Comparison of ENCODE assay signal across 7 mouse cellular contexts in genomic region chr6:29649494-29650169, GRCm38 (mm10). TPM values are rescaled to one million over a fixed set of nuclear protein-coding genes. Genes with fewer than 3 reads are reported as not detected.
DNase-seq lines count a peak whose midpoint lies in the region; ATAC-seq lines count a peak whose summit lies in the region.

No protein-coding gene starts in this region.

- no peaks in the 10 kb centered on the region for H3K27me3 ChIP-seq in forebrain, embryonic 14.5 days (replicated peaks; ENCODE audit: control insufficient read depth, insufficient read depth, low read length)
- H3K27me3 ChIP-seq in hindbrain, embryonic 14.5 days (ENCODE audit: control insufficient read depth, insufficient read depth, low read length) = no peaks in the 10 kb centered on the region

- no peak overlapping the region for H3K4me3 ChIP-seq in forebrain, embryonic 14.5 days (ENCODE audit: low read depth, low read length)
- no peak overlapping the region for H3K4me3 ChIP-seq in hindbrain, embryonic 14.5 days (replicated peaks; ENCODE audit: low read length)

- no peak overlapping the region for H3K27ac ChIP-seq in forebrain, embryonic 14.5 days (ENCODE audit: low read depth, low read length)
- no peak overlapping the region for H3K27ac ChIP-seq in hindbrain, embryonic 14.5 days

- H3K4me2 ChIP-seq in forebrain, embryonic 14.5 days (ENCODE audit: low read length) = no peak overlapping the region
- no peak overlapping the region for H3K4me2 ChIP-seq in hindbrain, embryonic 14.5 days (replicated peaks)

- peak; percentile 65; the same call in 1 of the 2 replicates for ATAC-seq in forebrain, embryonic 14.5 days
- peak; percentile 80; the same call in 1 of the 2 replicates for ATAC-seq in hindbrain, embryonic 14.5 days (ENCODE audit: low FRiP score)

- H3K9me3 ChIP-seq in forebrain, embryonic 14.5 days (replicated peaks; ENCODE audit: control insufficient read depth, low read length) = no peaks in the 10 kb centered on the region
- no peaks in the 10 kb centered on the region for H3K9me3 ChIP-seq in hindbrain, embryonic 14.5 days (ENCODE audit: control insufficient read depth, low read length)

- H3K9ac ChIP-seq in forebrain, embryonic 14.5 days (ENCODE audit: low read length) = no peak overlapping the region
- no peak overlapping the region for H3K9ac ChIP-seq in hindbrain, embryonic 14.5 days

- no peaks in the 10 kb centered on the region for H3K36me3 ChIP-seq in forebrain, embryonic 14.5 days (ENCODE audit: control insufficient read depth, insufficient read depth, low read length)
- H3K36me3 ChIP-seq in hindbrain, embryonic 14.5 days (replicated peaks; ENCODE audit: control insufficient read depth, insufficient read depth) = no peaks in the 10 kb centered on the region

- 31% methylated on average over 14 of the region's 14 CpGs for WGBS in forebrain, embryonic 14.5 days
- 32% methylated on average over 14 of the region's 14 CpGs for WGBS in hindbrain, embryonic 14.5 days

- H3K4me1 ChIP-seq in forebrain, embryonic 14.5 days (ENCODE audit: control insufficient read depth, insufficient read depth, low read length) = no peaks in the 10 kb centered on the region
- H3K4me1 ChIP-seq in hindbrain, embryonic 14.5 days (replicated peaks; ENCODE audit: control insufficient read depth, insufficient read depth, low read length) = no peaks in the 10 kb centered on the region

- peak; percentile 53 for DNase-seq in Muller cell, postnatal 12 days (ENCODE audit: inconsistent ontology term)
- DNase-seq in c-Kit-positive CD71-positive TER-119-positive erythroid progenitor cells, embryonic 14.5 days (ENCODE audit: low spot score) = peak; percentile 82
- DNase-seq in forebrain, embryonic 14.5 days (ENCODE audit: low spot score) = peak; percentile 93
- DNase-seq in hindbrain, embryonic 14.5 days (ENCODE audit: low spot score) = peak; percentile 92
- DNase-seq in layer of hippocampus, postnatal 14 days (ENCODE audit: low spot score in 2 of 2) = peak; percentile 91 to 93
- DNase-seq in lung, postnatal 36 days = peak; percentile 94
- peak; percentile 73 to 77 for DNase-seq in right cerebral cortex, postnatal 36 days (ENCODE audit: low spot score in 2 of 2)

RNA-seq across cellular contexts. Expression of gene Tnpo3, which starts 39.9 kb away (rescaled TPM):
- 97.5 and 105 TPM in 2 replicates for polyA plus RNA-seq in forebrain, embryonic 14.5 days (2014; fragmentation: Nextera tagmentation; extraction: Ambion mirVana)
- 85.4 and 93.7 TPM in 2 replicates for polyA plus RNA-seq in hindbrain, embryonic 14.5 days (2014; fragmentation: Nextera tagmentation; extraction: Ambion mirVana)
- 10 to 100 TPM; 67.8 to 68.7 TPM for total RNA-seq in layer of hippocampus, postnatal 14 days (2021)

RNA-seq across cellular contexts. Expression of gene Tspan33, which starts 44.4 kb away (rescaled TPM):
- 2.2 TPM in 2 replicates for polyA plus RNA-seq in forebrain, embryonic 14.5 days (2014; fragmentation: Nextera tagmentation; extraction: Ambion mirVana)
- 7.9 and 8.6 TPM in 2 replicates for polyA plus RNA-seq in hindbrain, embryonic 14.5 days (2014; fragmentation: Nextera tagmentation; extraction: Ambion mirVana)
- total RNA-seq in layer of hippocampus, postnatal 14 days (2021) = 10 to 100 TPM; 28.8 to 29.9 TPM
